Comparison of ENCODE assay signal across 8 mouse cellular contexts in the genomic region with DNA sequence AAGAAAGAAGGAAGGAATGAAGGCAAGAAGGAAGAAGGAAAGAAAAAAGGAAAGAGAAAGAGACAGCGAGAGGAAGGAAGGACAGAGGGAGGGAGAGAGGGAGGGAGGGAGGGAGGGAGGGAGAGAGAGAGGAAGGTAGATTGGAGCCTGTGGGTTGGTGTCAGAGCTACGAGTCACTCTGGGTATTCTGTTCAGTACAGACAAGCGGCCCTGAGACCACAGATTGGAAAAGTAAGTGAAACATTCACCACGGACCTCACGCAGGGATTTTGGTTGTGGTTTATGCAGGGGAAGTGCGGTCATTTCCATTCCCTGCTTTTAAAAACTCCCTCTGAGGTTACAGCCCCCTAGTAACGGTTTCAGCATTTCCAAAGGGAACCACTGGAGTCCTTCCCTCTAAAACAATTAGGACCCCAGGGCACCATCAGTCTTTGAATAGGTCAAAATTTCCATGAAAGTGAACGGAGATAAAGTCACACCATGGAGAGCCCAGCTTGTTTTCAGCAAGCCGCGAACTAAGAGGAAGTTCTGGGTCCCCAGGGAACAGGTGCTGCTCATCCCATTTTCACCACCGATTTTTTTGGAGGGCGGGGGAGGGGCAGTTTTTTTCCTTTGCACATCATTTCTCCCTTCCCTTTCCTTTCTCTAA. TPM values are rescaled to one million over a fixed set of nuclear protein-coding genes. Genes with fewer than 3 reads are reported as not detected.
DNase-seq lines count a peak whose midpoint lies in the region; ATAC-seq lines count a peak whose summit lies in the region.

No protein-coding gene starts in this region.

- no peaks in the 10 kb centered on the region for H3K36me3 ChIP-seq in heart, embryonic 11.5 days (ENCODE audit: control insufficient read depth, insufficient read depth, low read length)
- H3K36me3 ChIP-seq in embryonic facial prominence, embryonic 12.5 days = no peaks in the 10 kb centered on the region
- H3K36me3 ChIP-seq in midbrain, embryonic 15.5 days (replicated peaks) = no peaks in the 10 kb centered on the region

- no peaks in the 10 kb centered on the region for H3K27me3 ChIP-seq in heart, embryonic 11.5 days (ENCODE audit: control insufficient read depth, insufficient read depth, low read length)
- H3K27me3 ChIP-seq in embryonic facial prominence, embryonic 12.5 days = no peaks in the 10 kb centered on the region
- H3K27me3 ChIP-seq in midbrain, embryonic 15.5 days (replicated peaks) = no peaks in the 10 kb centered on the region

- H3K4me1 ChIP-seq in heart, embryonic 11.5 days (ENCODE audit: control insufficient read depth, insufficient read depth, low read length) = no peaks in the 10 kb centered on the region
- H3K4me1 ChIP-seq in embryonic facial prominence, embryonic 12.5 days = 0 out of 2 replicates have a peak, but pooled peaks cover 4% of the 10 kb centered on the region
- H3K4me1 ChIP-seq in midbrain, embryonic 15.5 days = no peaks in the 10 kb centered on the region; the same call in 1 of the 2 replicates

- peak overlapping the region; percentile 52 for H3K4me2 ChIP-seq in heart, embryonic 11.5 days
- H3K4me2 ChIP-seq in embryonic facial prominence, embryonic 12.5 days (replicated peaks) = peak overlapping the region; percentile 29
- H3K4me2 ChIP-seq in midbrain, embryonic 15.5 days = peak overlapping the region; percentile 12; the same call in 1 of the 2 replicates

- no peak for DNase-seq in heart, postnatal 14 days
- peak; percentile 27 to 46 for DNase-seq in kidney, adult 8-10 months
- DNase-seq in Muller cell, postnatal 12 days (ENCODE audit: inconsistent ontology term) = no peak
- no peak for DNase-seq in gastrocnemius, adult 8-10 months (ENCODE audit: low spot score in 2 of 2)

- H3K9me3 ChIP-seq in heart, embryonic 11.5 days (replicated peaks; ENCODE audit: control insufficient read depth, low read length) = no peaks in the 10 kb centered on the region
- H3K9me3 ChIP-seq in embryonic facial prominence, embryonic 12.5 days = no peaks in the 10 kb centered on the region
- no peaks in the 10 kb centered on the region for H3K9me3 ChIP-seq in midbrain, embryonic 15.5 days

- no peak for ATAC-seq in heart, embryonic 11.5 days (replicated peaks; ENCODE audit: insufficient number of reproducible peaks, low FRiP score, low TSS enrichment)
- ATAC-seq in embryonic facial prominence, embryonic 12.5 days (ENCODE audit: insufficient number of reproducible peaks, insufficient read depth, low FRiP score, low TSS enrichment) = no peak
- no peak for ATAC-seq in midbrain, embryonic 15.5 days (replicated peaks)
- ATAC-seq in monocyte, adult 5-6 weeks (replicated peaks; ENCODE audit: insufficient number of reproducible peaks, low FRiP score, low TSS enrichment, poor library complexity, severe bottlenecking) = no peak

- peak overlapping the region; percentile 15; the same call in 1 of the 2 replicates for H3K4me3 ChIP-seq in heart, embryonic 11.5 days (ENCODE audit: low read depth, low read length)
- H3K4me3 ChIP-seq in embryonic facial prominence, embryonic 12.5 days = no peak overlapping the region
- no peak overlapping the region for H3K4me3 ChIP-seq in midbrain, embryonic 15.5 days

- no peak overlapping the region for H3K9ac ChIP-seq in heart, embryonic 11.5 days (ENCODE audit: low read depth, low read length)
- H3K9ac ChIP-seq in embryonic facial prominence, embryonic 12.5 days = no peak overlapping the region
- no peak overlapping the region for H3K9ac ChIP-seq in midbrain, embryonic 15.5 days

- WGBS in heart, embryonic 11.5 days (ENCODE audit: insufficient replicate concordance) = 4% methylated on average over 12 of the region's 12 CpGs
- 3% methylated on average over 12 of the region's 12 CpGs for WGBS in embryonic facial prominence, embryonic 12.5 days
- WGBS in midbrain, embryonic 15.5 days = 2% methylated on average over 12 of the region's 12 CpGs

- intact Hi-C loops in heart, postnatal 14 days (cut with DNase I) = no loop called here

- H3K27ac ChIP-seq in heart, embryonic 11.5 days (ENCODE audit: low read depth, low read length) = no peak overlapping the region
- no peak overlapping the region for H3K27ac ChIP-seq in embryonic facial prominence, embryonic 12.5 days
- no peak overlapping the region for H3K27ac ChIP-seq in midbrain, embryonic 15.5 days

RNA-seq across cellular contexts. Expression of gene Trio, which starts 45.2 kb away (rescaled TPM):
- 18.5 and 28.5 TPM in 2 replicates for polyA plus RNA-seq in heart, embryonic 11.5 days (2014; fragmentation: Nextera tagmentation; extraction: Ambion mirVana)
- 10 to 100 TPM; 59.0 to 60.3 TPM for total RNA-seq in heart, postnatal 14 days (2021)
- polyA plus RNA-seq in embryonic facial prominence, embryonic 12.5 days (2016; fragmentation: Nextera tagmentation; extraction: Ambion mirVana) = 69.8 and 73.5 TPM in 2 replicates
- 40.4 and 42.9 TPM in 2 replicates for polyA plus RNA-seq in midbrain, embryonic 15.5 days (2015; fragmentation: Nextera tagmentation; extraction: Ambion mirVana)
- total RNA-seq in monocyte, adult 5-6 weeks (2017) = 27.7 to 49.9 TPM (median 33.9 TPM) in 3 replicates
- 10 to 100 TPM; 24.6 to 29.0 (median 27.1) TPM for total RNA-seq in gastrocnemius, adult 8-10 months (2022)

Comparison
In these comparisons a context has a peak if more than half of its experiments do, and no peak if none do; other contexts are left out.
1. DNase-seq: peak in kidney, adult 8-10 months (2 of 2); none in heart, postnatal 14 days (0 of 2), Muller cell, postnatal 12 days (single experiment) and gastrocnemius, adult 8-10 months (0 of 2).
2. Peak in every context shown above with its lines, with median percentiles within 50 percentile points of each other: H3K4me2 ChIP-seq.